ENCODE assay signal across 8 mouse cellular contexts in genomic region chr13:111809466-111810228, GRCm38 (mm10). TPM values are rescaled to one million over a fixed set of nuclear protein-coding genes. Genes with fewer than 3 reads are reported as not detected.
DNase-seq lines count a peak whose midpoint lies in the region; ATAC-seq and TF ChIP-seq lines count a peak whose summit lies in the region.

No protein-coding gene starts in this region.

- no peaks in the 10 kb centered on the region for H3K36me3 ChIP-seq in forebrain, embryonic 15.5 days
- no peaks in the 10 kb centered on the region for H3K36me3 ChIP-seq in hindbrain, postnatal 0 days (ENCODE audit: insufficient read depth, low read length)
- H3K36me3 ChIP-seq in limb, embryonic 12.5 days = no peaks in the 10 kb centered on the region
- no peaks in the 10 kb centered on the region for H3K36me3 ChIP-seq in midbrain, embryonic 15.5 days (replicated peaks)

- H3K27ac ChIP-seq in cerebellum, adult 2 months (ENCODE audit: insufficient read depth, low read length) = peak overlapping the region; percentile 96
- H3K27ac ChIP-seq in forebrain, embryonic 15.5 days (replicated peaks) = peak overlapping the region; percentile 96
- H3K27ac ChIP-seq in hindbrain, postnatal 0 days = peak overlapping the region; percentile 98
- peak overlapping the region; percentile 56 for H3K27ac ChIP-seq in limb, embryonic 12.5 days
- H3K27ac ChIP-seq in midbrain, embryonic 15.5 days = peak overlapping the region; percentile 99

- WGBS in cerebellum, adult 2 months = 2% methylated on average over 29 of the region's 29 CpGs
- 1% methylated on average over 29 of the region's 29 CpGs for WGBS in forebrain, embryonic 15.5 days
- WGBS in hindbrain, postnatal 0 days = 2% methylated on average over 29 of the region's 29 CpGs
- under 1% methylated on average over 29 of the region's 29 CpGs for WGBS in limb, embryonic 12.5 days
- WGBS in midbrain, embryonic 15.5 days = 1% methylated on average over 29 of the region's 29 CpGs

- no peaks in the 10 kb centered on the region for H3K9me3 ChIP-seq in forebrain, embryonic 15.5 days
- no peaks in the 10 kb centered on the region for H3K9me3 ChIP-seq in hindbrain, postnatal 0 days (ENCODE audit: low read length)
- no peaks in the 10 kb centered on the region for H3K9me3 ChIP-seq in limb, embryonic 12.5 days
- no peaks in the 10 kb centered on the region for H3K9me3 ChIP-seq in midbrain, embryonic 15.5 days

- peaks cover 6% of the 10 kb centered on the region; the same call in 1 of the 2 replicates for H3K4me1 ChIP-seq in cerebellum, adult 2 months (ENCODE audit: control insufficient read depth, insufficient read depth, low read length)
- peaks cover 38% of the 10 kb centered on the region for H3K4me1 ChIP-seq in forebrain, embryonic 15.5 days
- H3K4me1 ChIP-seq in hindbrain, postnatal 0 days (ENCODE audit: insufficient read depth, low read length) = 0 out of 2 replicates have a peak, but pooled peaks cover 3% of the 10 kb centered on the region
- H3K4me1 ChIP-seq in limb, embryonic 12.5 days (replicated peaks) = peaks cover 24% of the 10 kb centered on the region
- peaks cover 14% of the 10 kb centered on the region for H3K4me1 ChIP-seq in midbrain, embryonic 15.5 days

- H3K4me2 ChIP-seq in forebrain, embryonic 15.5 days (replicated peaks) = peak overlapping the region; percentile 93
- H3K4me2 ChIP-seq in hindbrain, postnatal 0 days (ENCODE audit: low read depth, low read length) = peak overlapping the region; percentile 90
- H3K4me2 ChIP-seq in limb, embryonic 12.5 days = peak overlapping the region; percentile 92
- H3K4me2 ChIP-seq in midbrain, embryonic 15.5 days = peak overlapping the region; percentile 79

- H3K4me3 ChIP-seq in cerebellum, adult 2 months (replicated peaks; ENCODE audit: insufficient read depth, low read depth, low read length) = peak overlapping the region; percentile 95
- peak overlapping the region; percentile 85 for H3K4me3 ChIP-seq in forebrain, embryonic 15.5 days
- H3K4me3 ChIP-seq in hindbrain, postnatal 0 days (ENCODE audit: low read length) = peak overlapping the region; percentile 94
- peak overlapping the region; percentile 98 for H3K4me3 ChIP-seq in limb, embryonic 12.5 days (replicated peaks)
- H3K4me3 ChIP-seq in midbrain, embryonic 15.5 days = peak overlapping the region; percentile 81

- DNase-seq in right cerebral cortex, adult 18-20 months = peak; percentile 51
- DNase-seq in right cerebral cortex, postnatal 36 days (ENCODE audit: low spot score in 2 of 2) = no peak
- DNase-seq in cerebellum, adult 2 months = peak; percentile 73 to 74
- DNase-seq in hindbrain, postnatal 0 days (ENCODE audit: low spot score) = peak; percentile 85
- peak; percentile 42 to 45 for DNase-seq in thymus, postnatal 10 days (ENCODE audit: low spot score in 2 of 2)

- no peak for TF ChIP-seq CTCF in cerebellum, adult 2 months (IDR thresholded peaks at IDR 0.05; ENCODE audit: borderline replicate concordance, insufficient read depth, low read depth, low read length)
- TF ChIP-seq CTCF in hindbrain, postnatal 0 days (IDR thresholded peaks at IDR 0.05; ENCODE audit: low read depth) = no peak

- no peak for TF ChIP-seq POLR2A in cerebellum, adult 2 months (IDR thresholded peaks at IDR 0.05; ENCODE audit: borderline replicate concordance, insufficient read depth, low read length)

- H3K27me3 ChIP-seq in cerebellum, adult 2 months (ENCODE audit: control insufficient read depth, insufficient read depth, low read length) = 0 out of 2 replicates have a peak, but pooled peaks cover 1% of the 10 kb centered on the region
- H3K27me3 ChIP-seq in forebrain, embryonic 15.5 days = 0 out of 2 replicates have a peak, but pooled peaks cover 11% of the 10 kb centered on the region
- no peaks in the 10 kb centered on the region for H3K27me3 ChIP-seq in hindbrain, postnatal 0 days (ENCODE audit: insufficient read depth, low read length)
- H3K27me3 ChIP-seq in limb, embryonic 12.5 days = peaks cover 10% of the 10 kb centered on the region; the same call in 1 of the 2 replicates
- no peaks in the 10 kb centered on the region for H3K27me3 ChIP-seq in midbrain, embryonic 15.5 days (replicated peaks)

- H3K9ac ChIP-seq in forebrain, embryonic 15.5 days (replicated peaks) = peak overlapping the region; percentile 76
- peak overlapping the region; percentile 97 for H3K9ac ChIP-seq in hindbrain, postnatal 0 days (replicated peaks; ENCODE audit: low read length)
- H3K9ac ChIP-seq in limb, embryonic 12.5 days (replicated peaks) = peak overlapping the region; percentile 66
- H3K9ac ChIP-seq in midbrain, embryonic 15.5 days = peak overlapping the region; percentile 80

- ATAC-seq in forebrain, embryonic 15.5 days (replicated peaks) = peak; percentile 57
- peak; percentile 81 for ATAC-seq in hindbrain, postnatal 0 days
- ATAC-seq in limb, embryonic 12.5 days (ENCODE audit: insufficient number of reproducible peaks, insufficient read depth, low FRiP score, low TSS enrichment, low read depth) = peak; percentile 48
- ATAC-seq in midbrain, embryonic 15.5 days (replicated peaks) = peak; percentile 74

RNA-seq across cellular contexts. Expression of gene Map3k1, which starts 0.9 kb away (rescaled TPM):
- 12.3 and 13.6 TPM in 2 replicates for polyA plus RNA-seq in cerebellum, adult 2 months (2012; rRNA removed)
- polyA plus RNA-seq in forebrain, embryonic 15.5 days (2015; fragmentation: Nextera tagmentation; extraction: Ambion mirVana) = 9.8 and 9.9 TPM in 2 replicates
- total RNA-seq in hindbrain, postnatal 0 days (2014; rRNA removed) = 36.3 and 45.3 TPM in 2 replicates
- polyA plus RNA-seq in hindbrain, postnatal 0 days (2015; fragmentation: Nextera tagmentation; extraction: Ambion mirVana) = 15.3 and 19.2 TPM in 2 replicates
- polyA plus RNA-seq in limb, embryonic 12.5 days (2016; fragmentation: Nextera tagmentation; extraction: Ambion mirVana) = 14.5 and 15.6 TPM in 2 replicates
- 10.5 and 12.2 TPM in 2 replicates for polyA plus RNA-seq in midbrain, embryonic 15.5 days (2015; fragmentation: Nextera tagmentation; extraction: Ambion mirVana)

Comparison
In these comparisons a context has a peak if more than half of its experiments do, and no peak if none do; other contexts are left out.
1. DNase-seq: peak in right cerebral cortex, adult 18-20 months (single experiment), cerebellum, adult 2 months (2 of 2), hindbrain, postnatal 0 days (single experiment) and thymus, postnatal 10 days (2 of 2); none in right cerebral cortex, postnatal 36 days (0 of 2).
2. Peak in every context shown above with its lines, with median percentiles within 50 percentile points of each other: H3K27ac ChIP-seq, H3K4me3 ChIP-seq, ATAC-seq, H3K4me2 ChIP-seq and H3K9ac ChIP-seq.